Mouse (Mus musculus) monocyte, adult 5-6 weeks (primary cell): Measurements from ENCODE around the gene Polr2h. TPM values are rescaled to one million over a fixed set of nuclear protein-coding genes. Genes with fewer than 3 reads are reported as not detected.
A peak's percentile ranks its signal among the peaks of the same experiment; 100 is the strongest.

Experiments used
- ATAC-seq: fragments of 153-309, 156-312 bp; replicated peaks from 2 replicates; pipeline ENCODE4 v1.8.0; 2017; ENCODE audit warnings: mild to moderate bottlenecking; ENCODE audit not compliant: low TSS enrichment, insufficient number of reproducible peaks, severe bottlenecking, poor library complexity, low FRiP score
- total RNA-seq: library from RNA; stranded (forward); fragments of 200-1000, 200-491, 200-594 nt; gene quantifications from 3 replicates; pipeline ENCODE4 v1.2.3, GENCODE M21; 2017

Gene Polr2h
- total RNA-seq, 1 experiment from 2014 or later = 20.0 TPM

GRCm38 (mm10) chr16:20715976-20716840 is 1.3 kb upstream of the Polr2h start:
- ATAC-seq = no peak

- ATAC-seq = no peak
These were observed 654 bp upstream of the Polr2h start for GRCm38 (mm10) chr16:20716841-20717180.

DNA sequence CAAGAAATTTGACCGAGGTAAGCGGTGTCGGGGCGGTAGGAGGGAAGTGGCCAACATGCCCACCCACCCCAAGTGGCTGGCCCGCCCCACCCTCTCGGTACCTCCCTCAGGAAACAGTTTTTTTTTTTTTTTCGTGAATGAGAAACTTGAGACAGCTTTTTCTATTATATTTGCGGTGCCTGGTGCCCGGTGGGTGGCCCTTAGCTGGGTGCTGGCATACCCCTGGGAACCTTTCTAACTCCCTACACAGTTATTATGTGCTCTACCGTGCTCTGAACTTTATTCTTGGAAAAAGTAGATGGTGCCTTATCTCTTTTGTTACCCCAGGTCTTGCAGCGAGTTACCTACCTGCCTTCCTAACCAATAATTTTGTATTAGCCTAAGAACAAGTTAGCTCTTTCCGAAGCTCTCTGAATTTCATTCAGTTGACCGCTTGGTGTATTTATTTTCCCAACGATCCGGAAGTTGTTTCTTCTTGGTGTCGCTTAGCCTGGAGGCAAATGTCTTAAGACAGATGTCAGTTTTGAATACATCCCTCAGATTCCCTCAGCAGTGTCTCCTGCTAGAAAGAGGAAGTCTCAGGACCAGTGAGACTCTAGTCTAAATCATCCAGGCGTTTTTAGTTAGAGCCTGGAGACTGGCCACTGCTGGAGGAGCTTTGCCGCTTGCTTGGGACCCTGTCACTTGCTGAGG is 659 bp downstream of the Polr2h start:
- ATAC-seq = no peak

DNA sequence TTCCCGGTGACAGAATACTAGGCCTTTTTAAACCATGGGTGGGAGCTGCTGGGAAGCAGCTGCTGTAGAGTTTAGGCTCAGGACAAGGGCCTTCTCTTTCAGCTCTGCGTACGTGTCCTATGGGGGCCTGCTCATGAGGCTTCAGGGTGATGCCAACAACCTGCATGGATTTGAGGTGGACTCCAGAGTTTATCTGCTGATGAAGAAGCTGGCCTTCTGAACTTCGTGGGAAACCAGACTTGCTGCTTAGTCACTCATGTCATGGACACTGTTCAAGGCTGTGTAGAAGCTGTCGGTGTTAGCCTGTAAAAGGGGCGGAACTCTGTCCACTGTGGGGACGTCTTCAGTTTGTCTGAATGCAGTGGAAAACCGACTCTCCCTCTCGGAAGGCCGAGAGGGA is 4.3 kb downstream of the Polr2h start:
- no peak for ATAC-seq

DNA sequence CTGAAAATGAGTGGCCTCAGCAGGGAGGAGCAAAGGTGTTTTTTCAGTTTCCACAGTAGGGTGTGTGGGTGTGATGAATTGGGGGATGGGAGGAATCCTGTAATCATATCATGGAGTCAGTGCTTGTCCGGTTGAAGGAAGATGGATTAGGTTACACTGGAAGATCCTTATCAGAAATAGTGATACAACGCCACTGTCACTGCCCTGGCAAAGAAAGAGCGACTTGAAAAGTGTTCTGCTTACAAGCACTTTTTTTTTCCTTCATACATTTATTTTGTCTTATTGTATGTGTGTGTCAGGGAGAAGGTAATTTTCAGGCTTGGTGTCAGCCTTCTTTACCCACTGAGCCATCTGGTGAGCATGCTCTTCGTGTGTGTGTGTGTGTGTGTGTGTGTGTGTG is 5.3 kb downstream of the Polr2h start:
- no peak for ATAC-seq

GRCm38 (mm10) chr16:20723247-20723646 is 5.8 kb downstream of the Polr2h start:
- ATAC-seq = no peak

DNA sequence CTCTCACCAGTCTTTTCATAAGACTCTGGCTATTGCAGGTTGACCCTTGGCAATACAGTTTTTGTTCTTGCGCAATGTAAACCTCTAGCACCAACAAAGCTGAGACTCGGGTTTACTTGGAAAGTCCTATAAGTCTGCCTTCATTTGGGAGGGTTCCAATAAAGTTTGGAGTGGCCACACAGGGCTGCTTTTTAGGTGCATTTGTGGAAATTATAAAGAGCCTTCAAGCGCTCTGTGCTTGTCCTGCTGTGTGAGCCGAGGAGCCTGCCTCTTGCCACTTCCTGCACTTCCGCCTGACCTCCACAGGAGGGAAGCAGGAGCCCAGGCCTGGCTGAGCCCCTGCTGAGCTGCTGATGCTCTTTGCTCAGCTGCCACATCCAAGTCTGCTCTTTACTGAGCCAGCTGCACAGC is 6.9 kb downstream of the Polr2h start:
- ATAC-seq = peak; percentile 42; the same call in 1 of the 2 replicates

DNA sequence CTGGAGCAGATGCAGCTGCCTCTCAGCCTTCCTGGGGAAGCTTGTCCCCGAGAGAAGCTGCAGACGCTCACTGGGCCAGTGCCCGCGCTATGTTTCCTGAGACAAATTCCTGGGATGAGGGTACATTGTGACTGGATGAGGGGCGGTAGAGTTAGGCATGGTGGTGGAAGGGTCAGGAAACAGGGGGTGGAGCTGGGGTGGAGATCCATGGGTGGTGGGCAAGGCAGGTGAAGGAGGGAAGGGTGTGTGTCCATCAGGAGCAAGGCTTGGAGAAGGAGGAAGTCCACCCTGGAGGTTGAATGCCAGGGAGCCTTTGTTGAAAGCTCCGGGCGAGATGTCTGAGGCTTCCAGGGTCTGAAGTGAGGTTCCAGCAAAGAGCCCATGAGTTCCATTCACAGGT is 7.9 kb downstream of the Polr2h start:
- ATAC-seq = no peak

DNA sequence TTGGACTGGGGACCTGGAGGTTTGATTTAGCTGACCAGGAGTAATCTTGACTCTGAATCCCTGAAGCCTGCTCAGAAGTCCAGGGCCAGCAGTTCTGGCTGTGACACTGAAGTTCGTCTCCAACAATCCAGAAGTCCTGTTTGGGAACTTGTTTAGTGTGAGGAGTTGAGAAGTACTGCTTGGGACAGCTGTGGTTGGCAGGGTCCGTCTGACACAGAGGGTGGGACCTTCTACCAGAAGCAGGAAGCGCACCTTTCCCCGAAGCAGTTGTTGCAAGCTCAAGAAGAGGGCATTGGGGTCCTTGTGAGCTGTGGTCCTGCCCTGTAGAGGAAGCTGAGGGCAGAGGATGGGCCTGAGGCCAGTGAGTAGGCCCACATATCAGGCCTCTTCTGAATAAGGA is 8.3 kb downstream of the Polr2h start:
- ATAC-seq = no peak

GRCm38 (mm10) chr16:20726384-20726783 is 8.9 kb downstream of the Polr2h start:
- ATAC-seq = no peak

DNA sequence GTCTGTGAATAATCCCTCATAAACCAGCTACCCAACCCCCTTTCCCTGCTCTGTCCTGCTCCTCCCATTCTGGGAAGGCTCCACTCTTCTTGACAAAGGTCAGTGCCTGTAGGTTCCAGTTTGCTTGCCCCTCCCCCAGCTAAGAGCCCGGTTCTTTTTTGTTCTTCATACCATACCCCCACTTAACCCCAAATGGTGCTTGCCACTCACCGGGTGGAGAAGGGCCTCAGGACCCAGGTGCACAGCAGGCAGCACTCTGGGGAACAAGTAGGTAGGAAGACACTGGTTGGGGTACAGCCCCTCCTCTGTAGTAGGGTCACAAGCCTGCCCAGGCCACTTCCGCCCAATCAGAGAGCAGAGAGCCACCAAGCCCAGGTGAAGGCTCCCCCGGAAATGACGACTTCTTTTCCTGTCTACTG is 12.8 kb downstream of the Polr2h start:
- ATAC-seq = no peak

GRCm38 (mm10) chr16:20731688-20732087 is 14.2 kb downstream of the Polr2h start:
- ATAC-seq = no peak

- ATAC-seq = no peak
These were observed 14.9 kb downstream of the Polr2h start for GRCm38 (mm10) chr16:20732251-20732924.

DNA sequence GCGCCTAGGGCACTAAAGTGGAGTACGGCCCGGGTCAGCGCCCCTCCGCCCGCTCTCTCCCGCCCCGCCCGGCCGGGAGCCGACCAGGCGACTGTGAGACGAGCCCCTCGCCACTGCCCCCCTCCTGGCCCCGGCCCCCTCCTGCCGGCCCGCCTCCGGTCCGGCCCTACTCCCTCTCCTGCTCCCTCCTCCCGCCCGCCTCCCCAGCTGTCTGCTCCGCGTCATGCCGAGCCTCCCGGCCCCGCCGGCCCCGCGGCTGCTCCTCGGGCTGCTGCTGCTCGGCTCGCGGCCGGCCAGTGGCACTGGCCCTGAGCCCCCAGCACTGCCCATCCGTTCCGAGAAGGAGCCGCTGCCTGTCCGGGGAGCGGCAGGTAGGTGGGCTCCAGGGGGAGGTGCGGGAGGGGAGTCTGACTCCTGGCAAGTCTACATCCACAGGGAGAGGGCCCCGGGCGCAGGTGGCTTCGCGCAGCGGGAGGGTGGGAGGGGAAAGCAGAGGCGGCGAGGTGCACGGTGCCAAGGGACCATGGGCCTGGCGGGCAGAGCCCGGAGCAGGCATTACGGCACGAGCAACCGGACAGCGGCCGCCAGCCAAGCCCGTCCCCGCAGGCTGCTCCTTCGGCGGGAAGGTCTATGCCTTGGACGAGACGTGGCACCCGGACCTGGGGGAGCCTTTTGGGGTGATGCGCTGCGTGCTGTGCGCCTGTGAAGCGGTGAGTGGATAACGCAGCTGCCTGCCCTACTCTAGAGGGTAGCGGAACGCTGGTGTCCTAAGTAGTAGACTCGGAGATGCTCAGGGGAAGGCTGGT is 15.7 kb downstream of the Polr2h start, which contains the start of gene Chrd:
Gene Chrd (plus strand): TSS at position 203 of the 806 bp plus-strand sequence.
- no peak for ATAC-seq

- no peak for ATAC-seq
These were observed 16.6 kb downstream of the Polr2h start, which contains the start of gene Thpo for GRCm38 (mm10) chr16:20733731-20734730. Thpo (minus strand) TSS chr16:20734511.

DNA sequence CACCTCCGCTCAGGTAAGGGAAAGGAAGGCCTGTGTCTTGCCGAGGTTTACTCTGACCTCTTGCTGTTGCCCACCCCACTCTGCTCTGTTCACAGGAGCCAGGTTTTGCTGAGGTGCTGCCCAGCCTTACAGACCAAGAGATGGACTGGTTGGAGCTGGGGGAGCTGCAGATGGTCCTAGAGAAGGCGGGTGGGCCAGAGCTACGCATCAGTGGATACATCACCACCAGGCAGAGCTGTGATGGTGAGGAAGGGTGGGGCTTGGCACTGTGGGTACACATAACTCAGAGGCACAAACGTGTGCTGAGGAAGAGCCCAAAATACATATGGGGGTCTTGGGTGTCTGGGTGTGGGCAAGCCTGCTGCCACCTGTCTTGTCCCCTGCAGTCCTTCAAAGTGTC is 18.2 kb downstream of the Polr2h start:
- no peak for ATAC-seq

DNA sequence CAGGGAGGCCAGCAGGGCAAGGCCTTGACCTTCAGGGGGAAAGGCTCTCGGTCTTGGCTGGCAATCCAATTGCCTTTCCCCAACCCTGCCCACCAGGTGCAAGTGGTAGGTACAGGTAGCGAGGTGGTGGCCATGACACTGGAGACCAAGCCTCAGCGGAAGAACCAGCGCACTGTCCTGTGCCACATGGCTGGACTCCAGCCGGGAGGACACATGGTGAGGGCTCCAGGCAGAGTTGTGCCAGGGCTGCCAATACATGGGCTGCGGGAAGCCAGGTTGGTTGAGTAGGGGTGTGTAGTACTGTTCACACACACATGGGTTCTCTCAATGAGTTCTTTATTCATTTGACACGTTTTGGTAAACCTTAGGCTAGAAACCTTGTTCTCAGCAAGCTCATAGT is 18.7 kb downstream of the Polr2h start:
- no peak for ATAC-seq

DNA sequence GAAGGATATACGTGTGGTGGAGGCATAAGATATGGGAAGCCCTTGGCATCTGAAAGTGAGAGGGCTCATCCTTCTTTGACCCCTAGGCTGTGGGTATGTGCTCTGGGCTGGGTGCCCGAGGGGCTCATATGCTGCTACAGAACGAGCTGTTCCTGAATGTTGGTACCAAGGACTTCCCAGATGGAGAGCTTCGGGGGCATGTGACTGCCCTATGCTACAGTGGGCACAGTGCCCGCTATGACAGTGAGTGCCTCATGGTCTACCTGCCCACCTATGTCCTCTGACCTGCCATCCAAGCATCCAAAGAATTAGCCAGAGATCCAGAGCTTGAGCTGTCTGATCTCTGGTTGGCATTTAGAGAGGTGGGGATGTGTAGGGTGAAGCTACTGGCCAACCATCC is 19.4 kb downstream of the Polr2h start:
- ATAC-seq = no peak
